Comparison of ENCODE assay signal across 8 mouse cellular contexts in genomic region chr3:57735511-57736370, GRCm38 (mm10). TPM values are rescaled to one million over a fixed set of nuclear protein-coding genes. Genes with fewer than 3 reads are reported as not detected.
DNase-seq lines count a peak whose midpoint lies in the region; ATAC-seq lines count a peak whose summit lies in the region.

TSS of gene Rnf13 (plus strand) at chr3:57736062.

- no peaks in the 10 kb centered on the region for H3K9me3 ChIP-seq in heart, embryonic 13.5 days
- no peaks in the 10 kb centered on the region for H3K9me3 ChIP-seq in liver, embryonic 12.5 days (replicated peaks)
- no peaks in the 10 kb centered on the region for H3K9me3 ChIP-seq in stomach, embryonic 15.5 days

- peak; percentile 99 for ATAC-seq in heart, embryonic 13.5 days (ENCODE audit: extremely low read depth, insufficient number of reproducible peaks, low FRiP score, low TSS enrichment)
- ATAC-seq in liver, embryonic 12.5 days = peak; percentile 98
- ATAC-seq in stomach, embryonic 15.5 days (ENCODE audit: insufficient read depth, low FRiP score, low read depth) = peak; percentile 98

- H3K27ac ChIP-seq in brown adipose tissue, adult 24 weeks (replicated peaks; ENCODE audit: low read depth, low read length) = peak within 1 kb of the TSS; percentile 96
- H3K27ac ChIP-seq in heart, embryonic 13.5 days (replicated peaks) = peak within 1 kb of the TSS; percentile 96
- H3K27ac ChIP-seq in liver, embryonic 12.5 days = peak within 1 kb of the TSS; percentile 92
- H3K27ac ChIP-seq in stomach, embryonic 15.5 days = peak within 1 kb of the TSS; percentile 97

- peak within 1 kb of the TSS; percentile 79 for H3K4me2 ChIP-seq in heart, embryonic 13.5 days
- peak within 1 kb of the TSS; percentile 88 for H3K4me2 ChIP-seq in liver, embryonic 12.5 days
- H3K4me2 ChIP-seq in stomach, embryonic 15.5 days = peak within 1 kb of the TSS; percentile 70

- peak within 1 kb of the TSS; percentile 85 for H3K9ac ChIP-seq in heart, embryonic 13.5 days
- peak within 1 kb of the TSS; percentile 73 for H3K9ac ChIP-seq in liver, embryonic 12.5 days
- H3K9ac ChIP-seq in stomach, embryonic 15.5 days = peak within 1 kb of the TSS; percentile 71

- WGBS in heart, embryonic 13.5 days = under 1% methylated on average over 59 of the region's 59 CpGs
- under 1% methylated on average over 59 of the region's 59 CpGs for WGBS in liver, embryonic 12.5 days (ENCODE audit: insufficient replicate concordance)
- under 1% methylated on average over 59 of the region's 59 CpGs for whole genome bisulfite sequencing in stomach, embryonic 15.5 days

- H3K4me1 ChIP-seq in brown adipose tissue, adult 24 weeks (ENCODE audit: control insufficient read depth, insufficient read depth, insufficient read length, low read length) = peaks cover 3% of the 10 kb centered on the region; the same call in 1 of the 2 replicates
- H3K4me1 ChIP-seq in heart, embryonic 13.5 days = peaks cover 20% of the 10 kb centered on the region
- H3K4me1 ChIP-seq in liver, embryonic 12.5 days = peaks cover 21% of the 10 kb centered on the region
- 0 out of 2 replicates have a peak, but pooled peaks cover 2% of the 10 kb centered on the region for H3K4me1 ChIP-seq in stomach, embryonic 15.5 days

- peak; percentile 94 for DNase-seq in CD4-positive, CD25-positive, alpha-beta regulatory T cell, adult 2 months (ENCODE audit: low read depth, low spot score)
- peak; percentile 73 for DNase-seq in fat pad, adult 2 months (ENCODE audit: extremely low read depth, low read depth, low spot score)
- peak; percentile 98 for DNase-seq in kidney, postnatal 10 days
- DNase-seq in natural killer cell, adult 2 months (ENCODE audit: low spot score in 2 of 2) = peak; percentile 90

- H3K36me3 ChIP-seq in heart, embryonic 13.5 days = no peaks in the 10 kb centered on the region
- H3K36me3 ChIP-seq in liver, embryonic 12.5 days = no peaks in the 10 kb centered on the region
- H3K36me3 ChIP-seq in stomach, embryonic 15.5 days = no peaks in the 10 kb centered on the region

- peak within 1 kb of the TSS; percentile 99 for H3K4me3 ChIP-seq in brown adipose tissue, adult 24 weeks (ENCODE audit: insufficient read depth, low read depth, low read length)
- peak within 1 kb of the TSS; percentile 89 for H3K4me3 ChIP-seq in heart, embryonic 13.5 days
- H3K4me3 ChIP-seq in liver, embryonic 12.5 days = peak within 1 kb of the TSS; percentile 77
- peak within 1 kb of the TSS; percentile 90 for H3K4me3 ChIP-seq in stomach, embryonic 15.5 days (replicated peaks)

- no peaks in the 10 kb centered on the region for H3K27me3 ChIP-seq in heart, embryonic 13.5 days (replicated peaks)
- H3K27me3 ChIP-seq in liver, embryonic 12.5 days (replicated peaks) = no peaks in the 10 kb centered on the region
- H3K27me3 ChIP-seq in stomach, embryonic 15.5 days (replicated peaks) = no peaks in the 10 kb centered on the region

RNA-seq across cellular contexts. Expression of gene Rnf13, which starts in this region (rescaled TPM):
- 79.4 and 115 TPM in 2 replicates for polyA plus RNA-seq in brown adipose tissue, adult 24 weeks (2012; ENCODE audit: insufficient read depth, insufficient read length, missing spikeins)
- polyA plus RNA-seq in heart, embryonic 13.5 days (2015; fragmentation: Nextera tagmentation; extraction: Ambion mirVana) = 56.2 and 63.3 TPM in 2 replicates
- 24.0 and 28.1 TPM in 2 replicates for polyA plus RNA-seq in liver, embryonic 12.5 days (2016; fragmentation: Nextera tagmentation; extraction: Ambion mirVana)
- 76.0 and 83.0 TPM in 2 replicates for polyA plus RNA-seq in stomach, embryonic 15.5 days (2015; fragmentation: Nextera tagmentation; extraction: Ambion mirVana)

Comparison
In these comparisons a context has a peak if more than half of its experiments do, and no peak if none do; other contexts are left out.
1. Peak in every context shown above with its lines: DNase-seq, ATAC-seq, H3K4me3 ChIP-seq and H3K27ac ChIP-seq.